Mouse (Mus musculus): ENCODE measurements around the gene Gsdmc3.
"Not testable (repeated sequence)": the region's sequence is repeated elsewhere in the genome, so short reads cannot be mapped to it uniquely, and the experiment has no call there.

The Gsdmc3 gene

GRCm38 (mm10) chr15:63878458-63878857 lies at the start of gene Gsdmc3:
Gene Gsdmc3, minus strand, starts transcription at chr15:63878558.
- DNase-seq (ENCODE audit: low read depth, low spot score): not testable (repeated sequence)

GRCm38 (mm10) chr15:63926201-63926600 lies 47.8 kb upstream of the Gsdmc3 start:
- no peak for DNase-seq (ENCODE audit: low read depth, low spot score)

- DNase-seq (ENCODE audit: low read depth, low spot score): no peak
These were observed 46.1 kb upstream of the Gsdmc3 start for GRCm38 (mm10) chr15:63924484-63924883.

GRCm38 (mm10) chr15:63921618-63922017 lies 43.3 kb upstream of the Gsdmc3 start:
- not testable (repeated sequence) for DNase-seq (ENCODE audit: low read depth, low spot score)

- not testable (repeated sequence) for DNase-seq (ENCODE audit: low read depth, low spot score)
These were observed 41.4 kb upstream of the Gsdmc3 start for GRCm38 (mm10) chr15:63919728-63920127.

- not testable (repeated sequence) for DNase-seq (ENCODE audit: low read depth, low spot score)
These were observed 38.2 kb upstream of the Gsdmc3 start for GRCm38 (mm10) chr15:63916584-63916983.

- not testable (repeated sequence) for DNase-seq (ENCODE audit: low read depth, low spot score)
These were observed 33.8 kb upstream of the Gsdmc3 start, which contains the start of gene Gsdmc4 for GRCm38 (mm10) chr15:63912197-63912596. Gene Gsdmc4, minus strand, starts transcription at chr15:63912297.

- not testable (repeated sequence) for DNase-seq (ENCODE audit: low read depth, low spot score)
These were observed 31.5 kb upstream of the Gsdmc3 start for GRCm38 (mm10) chr15:63909896-63910295.

GRCm38 (mm10) chr15:63895560-63896353 lies 17.4 kb upstream of the Gsdmc3 start:
- peak; percentile 78 for DNase-seq (ENCODE audit: low read depth, low spot score)

GRCm38 (mm10) chr15:63888440-63888839 lies 10.1 kb upstream of the Gsdmc3 start:
- DNase-seq (ENCODE audit: low read depth, low spot score): not testable (repeated sequence)

GRCm38 (mm10) chr15:63887949-63888348 lies 9.6 kb upstream of the Gsdmc3 start:
- not testable (repeated sequence) for DNase-seq (ENCODE audit: low read depth, low spot score)

- DNase-seq (ENCODE audit: low read depth, low spot score): not testable (repeated sequence)
These were observed 2.2 kb downstream of the Gsdmc3 start for GRCm38 (mm10) chr15:63876160-63876559.

- peak; percentile 20 for DNase-seq (ENCODE audit: low read depth, low spot score)
These were observed 16.4 kb downstream of the Gsdmc3 start for GRCm38 (mm10) chr15:63861965-63862364.

Data from CD4-positive, CD25-positive, alpha-beta regulatory T cell, adult 2 months (primary cell).